Mouse (Mus musculus) embryonic facial prominence, embryonic 12.5 days (tissue): ENCODE data around the gene Lysmd4. TPM values are rescaled to one million over a fixed set of nuclear protein-coding genes. Genes with fewer than 3 reads are reported as not detected.

Experiments
- ATAC-seq: fragments of 200-750 bp; cut with Nextera tagmentation; 2 replicates; pipeline ENCODE4 v1.8.0; 2017; ENCODE audit not compliant: insufficient number of reproducible peaks, insufficient read depth, low FRiP score, low TSS enrichment
- H3K27ac ChIP-seq: fragments of 300-500 bp; sonication (generic); 2 replicates; pipeline ENCODE4 v1.5.1; 2016; ENCODE audit warnings: mild to moderate bottlenecking
- H3K27me3 ChIP-seq: fragments of 300-500 bp; sonication (generic); 2 replicates; pipeline ENCODE4 v1.6.1; 2016; ENCODE audit warnings: mild to moderate bottlenecking, moderate library complexity
- H3K36me3 ChIP-seq: fragments of 300-500 bp; sonication (generic); 2 replicates; pipeline ENCODE4 v1.6.1; 2016; ENCODE audit warnings: mild to moderate bottlenecking
- H3K4me1 ChIP-seq: fragments of 300-500 bp; sonication (generic); 2 replicates; pipeline ENCODE4 v1.6.1; 2016
- H3K4me2 ChIP-seq: fragments of 300-500 bp; sonication (generic); replicated peaks from 2 replicates; pipeline ENCODE4 v1.6.1; 2016; ENCODE audit warnings: mild to moderate bottlenecking, moderate library complexity
- H3K4me3 ChIP-seq: fragments of 300-500 bp; sonication (generic); 2 replicates; pipeline ENCODE4 v1.5.1; 2016; ENCODE audit warnings: mild to moderate bottlenecking
- H3K9ac ChIP-seq: fragments of 300-500 bp; sonication (generic); 2 replicates; pipeline ENCODE4 v1.6.1; 2016; ENCODE audit warnings: mild to moderate bottlenecking, moderate library complexity
- H3K9me3 ChIP-seq: fragments of 300-500 bp; sonication (generic); 2 replicates; pipeline ENCODE4 v1.6.1; 2016; ENCODE audit warnings: mild to moderate bottlenecking, moderate library complexity
- WGBS: fragments of 180-500 bp; shearing (Covaris S2); methylation state at CpG from one replicate; pipeline ENCODE4 v1.1.7; 2016; 5-methylcytosine and 5-hydroxymethylcytosine counted together
- polyA plus RNA-seq: library from polyadenylated mRNA; unstranded; fragments of >200 nt; fragmentation: Nextera tagmentation; extraction: Ambion mirVana; gene quantifications from 2 replicates; pipeline ENCODE4 v1.2.1, GENCODE M21; 2016

Lysmd4 gene
- polyA plus RNA-seq, 1 experiment from 2014 or later = 18.6 TPM

- no peaks in the 10 kb centered on the region for H3K27me3 ChIP-seq
- H3K36me3 ChIP-seq = peaks cover 5% of the 10 kb centered on the region; the same call in 1 of the 2 replicates
- H3K9ac ChIP-seq = no peak overlapping the region
- H3K4me3 ChIP-seq = no peak overlapping the region
- no peaks in the 10 kb centered on the region for H3K4me1 ChIP-seq
- WGBS = 92% methylated on average over 6 of the region's 6 CpGs
- no peak overlapping the region for H3K4me2 ChIP-seq
- H3K27ac ChIP-seq = no peak overlapping the region
- peaks cover 4% of the 10 kb centered on the region; the same call in 1 of the 2 replicates for H3K9me3 ChIP-seq
- ATAC-seq = no peak
Observed at GRCm38 (mm10) chr7:67353667-67354066, 131.3 kb downstream of the Lysmd4 start.

GRCm38 (mm10) chr7:67355870-67356269 lies 133.5 kb downstream of the Lysmd4 start:
- Histone ChIP-seq H3K27ac (no peak overlapping the region), H3K4me2 (no peak overlapping the region), H3K9ac (no peak overlapping the region), H3K9me3 (peaks cover 4% of the 10 kb centered on the region; the same call in 1 of the 2 replicates), H3K4me1 (no peaks in the 10 kb centered on the region), H3K4me3 (no peak overlapping the region), H3K36me3 (peaks cover 5% of the 10 kb centered on the region; the same call in 1 of the 2 replicates), H3K27me3 (no peaks in the 10 kb centered on the region)
- no peak for ATAC-seq
- 94% methylated on average over 5 of the region's 5 CpGs for WGBS

Other genes starting within 250 kb of the Lysmd4 start
- gene Mef2a, start 150.3 kb downstream of the Lysmd4 start, polyA plus RNA-seq = 32.1 and 32.6 TPM in 2 replicates